Mouse (Mus musculus) embryonic facial prominence, embryonic 11.5 days (tissue): ENCODE measurements around the gene Slit3. TPM values are rescaled to one million over a fixed set of nuclear protein-coding genes. Genes with fewer than 3 reads are reported as not detected.
A peak's percentile ranks its signal among the peaks of the same experiment; 100 is the strongest.

ENCODE experiments used
- ATAC-seq: fragments of 200-750 bp; cut with Nextera tagmentation; replicated peaks from 2 replicates; pipeline ENCODE4 v1.8.0; 2017; ENCODE audit warnings: low read depth; ENCODE audit not compliant: insufficient number of reproducible peaks, low FRiP score, low TSS enrichment
- DNase-seq: peaks from one replicate; pipeline ENCODE4 v3.0.0-alpha.2; 2015; ENCODE audit warnings: low spot score
- H3K27ac ChIP-seq: fragments of 300-500 bp; sonication (generic); replicated peaks from 2 replicates; pipeline ENCODE4 v1.5.1; 2014; ENCODE audit warnings: mild to moderate bottlenecking, low read depth, low read length, control low read depth
- H3K27me3 ChIP-seq: fragments of 300-500 bp; sonication (generic); 2 replicates; pipeline ENCODE4 v1.6.1; 2014; ENCODE audit warnings: mild to moderate bottlenecking, low read length, moderate library complexity, mixed read lengths; ENCODE audit not compliant: control insufficient read depth, insufficient read depth
- H3K36me3 ChIP-seq: fragments of 300-500 bp; sonication (generic); replicated peaks from 2 replicates; pipeline ENCODE4 v1.6.1; 2014; ENCODE audit warnings: low read depth, mild to moderate bottlenecking, low read length, moderate library complexity, mixed read lengths; ENCODE audit not compliant: control insufficient read depth, insufficient read depth
- H3K4me1 ChIP-seq: fragments of 300-500 bp; sonication (generic); 2 replicates; pipeline ENCODE4 v1.6.1; 2014; ENCODE audit warnings: low read length, mixed read lengths; ENCODE audit not compliant: control insufficient read depth, insufficient read depth
- H3K4me2 ChIP-seq: fragments of 300-500 bp; sonication (generic); 2 replicates; pipeline ENCODE4 v1.6.1; 2014; ENCODE audit warnings: low read depth, mild to moderate bottlenecking, control low read depth, low read length, moderate library complexity
- H3K4me3 ChIP-seq: fragments of 300-500 bp; sonication (generic); 2 replicates; pipeline ENCODE4 v1.5.1; 2014; ENCODE audit warnings: low read depth, low read length, control low read depth
- H3K9ac ChIP-seq: fragments of 300-500 bp; sonication (generic); replicated peaks from 2 replicates; pipeline ENCODE4 v1.6.1; 2014; ENCODE audit warnings: mild to moderate bottlenecking, control low read depth, low read length
- H3K9me3 ChIP-seq: fragments of 300-500 bp; sonication (generic); replicated peaks from 2 replicates; pipeline ENCODE4 v1.6.1; 2016; ENCODE audit warnings: mild to moderate bottlenecking, low read length, inconsistent platforms, mixed read lengths; ENCODE audit not compliant: control insufficient read depth
- WGBS: fragments of 180-500 bp; shearing (Covaris S2); extraction: QIAGEN DNeasy Blood & Tissue Kit; methylation state at CpG from one replicate; pipeline ENCODE4 v1.1.7; 2014; 5-methylcytosine and 5-hydroxymethylcytosine counted together
- polyA plus RNA-seq: library from polyadenylated mRNA; unstranded; fragments of >200 nt; fragmentation: Nextera tagmentation; extraction: Ambion mirVana; gene quantifications from 2 replicates; pipeline ENCODE4 v1.2.1, GENCODE M21; 2014

Slit3 gene
- polyA plus RNA-seq, 1 experiment from 2014 or later, result 10.5 TPM

DNA sequence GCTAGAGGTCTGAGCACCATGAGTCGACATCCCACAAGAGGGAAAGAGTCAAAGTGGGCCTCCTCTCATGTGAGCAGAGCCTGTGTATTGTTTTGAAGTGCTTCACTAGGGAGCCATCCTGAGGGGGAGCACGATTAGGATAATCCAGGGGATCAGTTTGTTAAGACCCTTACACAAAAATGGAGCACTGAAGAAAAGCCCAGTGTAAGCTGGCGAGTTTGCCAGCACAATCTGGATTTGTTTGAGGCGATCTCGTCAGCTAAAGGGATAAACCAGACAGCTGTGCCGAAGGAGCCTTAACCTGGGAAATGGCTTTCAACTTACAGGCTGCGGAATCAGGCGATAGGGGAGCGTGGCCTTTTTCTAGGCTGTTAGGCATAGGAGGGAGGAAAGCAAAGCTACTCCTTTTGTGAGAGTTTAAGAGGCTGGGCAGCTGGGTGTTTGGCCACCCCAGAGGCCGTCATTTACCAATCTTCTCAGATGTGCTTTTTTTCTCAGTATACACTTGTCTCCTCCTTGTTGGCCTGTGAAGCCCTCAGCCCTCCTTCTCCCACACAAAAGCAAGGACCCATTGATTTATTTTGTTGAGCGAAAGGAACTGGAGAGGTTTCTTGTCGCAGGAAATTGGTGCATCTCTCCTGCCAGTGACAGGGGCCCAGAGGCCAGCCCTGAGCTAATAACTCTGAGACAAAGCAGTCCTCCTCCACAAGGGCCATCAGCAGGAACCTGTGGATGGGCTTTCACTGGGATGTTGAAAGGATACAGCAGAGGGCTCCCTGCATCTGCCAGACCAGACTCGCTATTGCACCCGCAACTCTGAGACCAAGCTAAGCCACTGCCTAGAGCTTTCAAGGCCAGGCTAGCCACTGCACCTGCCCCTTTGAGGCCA is 472.4 kb downstream of the Slit3 start:
- no peak for DNase-seq
- Histone ChIP-seq H3K4me2 (no peak overlapping the region), H3K9me3 (no peaks in the 10 kb centered on the region), H3K4me3 (no peak overlapping the region), H3K27me3 (no peaks in the 10 kb centered on the region), H3K27ac (no peak overlapping the region), H3K36me3 (no peaks in the 10 kb centered on the region), H3K4me1 (no peaks in the 10 kb centered on the region), H3K9ac (no peak overlapping the region)
- 61% methylated on average over 14 of the region's 14 CpGs for WGBS
- ATAC-seq, result no peak

- no peak overlapping the region for H3K4me3 ChIP-seq
- DNase-seq (no peak), ATAC-seq (no peak)
- no peaks in the 10 kb centered on the region for H3K9me3 ChIP-seq
- H3K27me3 ChIP-seq, result no peaks in the 10 kb centered on the region
- H3K9ac ChIP-seq, result no peak overlapping the region
- H3K27ac ChIP-seq, result no peak overlapping the region
- H3K36me3 ChIP-seq, result no peaks in the 10 kb centered on the region
- H3K4me1 ChIP-seq, result no peaks in the 10 kb centered on the region
- H3K4me2 ChIP-seq, result no peak overlapping the region
Observed at GRCm38 (mm10) chr11:35596064-35596463, 475.0 kb downstream of the Slit3 start.

GRCm38 (mm10) chr11:35597882-35598281 is 476.9 kb downstream of the Slit3 start:
- DNase-seq (no peak), ATAC-seq (no peak)
- Histone ChIP-seq H3K36me3 (no peaks in the 10 kb centered on the region), H3K9ac (no peak overlapping the region), H3K9me3 (no peaks in the 10 kb centered on the region), H3K4me3 (no peak overlapping the region), H3K27ac (no peak overlapping the region), H3K4me1 (no peaks in the 10 kb centered on the region), H3K4me2 (no peak overlapping the region), H3K27me3 (no peaks in the 10 kb centered on the region)
- 94% methylated on average over 6 of the region's 6 CpGs for WGBS

GRCm38 (mm10) chr11:35598732-35599131 is 477.7 kb downstream of the Slit3 start:
- no peaks in the 10 kb centered on the region for H3K4me1 ChIP-seq
- H3K27me3 ChIP-seq, result no peaks in the 10 kb centered on the region
- H3K4me3 ChIP-seq, result no peak overlapping the region
- H3K9ac ChIP-seq, result no peak overlapping the region
- 56% methylated on average over 7 of the region's 7 CpGs for WGBS
- no peak for ATAC-seq
- H3K4me2 ChIP-seq, result no peak overlapping the region
- H3K36me3 ChIP-seq, result no peaks in the 10 kb centered on the region
- DNase-seq, result no peak
- no peak overlapping the region for H3K27ac ChIP-seq
- no peaks in the 10 kb centered on the region for H3K9me3 ChIP-seq

- Histone ChIP-seq H3K4me3 (no peak overlapping the region), H3K4me1 (no peaks in the 10 kb centered on the region), H3K27ac (no peak overlapping the region), H3K36me3 (no peaks in the 10 kb centered on the region), H3K4me2 (no peak overlapping the region), H3K9ac (no peak overlapping the region), H3K27me3 (no peaks in the 10 kb centered on the region), H3K9me3 (no peaks in the 10 kb centered on the region)
- 70% methylated on average over 10 of the region's 10 CpGs for WGBS
- peak; percentile 43 for DNase-seq
- ATAC-seq, result no peak
Observed at GRCm38 (mm10) chr11:35601652-35602240, 480.7 kb downstream of the Slit3 start.

- Histone ChIP-seq H3K9ac (no peak overlapping the region), H3K4me1 (no peaks in the 10 kb centered on the region), H3K27me3 (no peaks in the 10 kb centered on the region), H3K4me3 (no peak overlapping the region), H3K9me3 (no peaks in the 10 kb centered on the region), H3K36me3 (no peaks in the 10 kb centered on the region), H3K4me2 (no peak overlapping the region), H3K27ac (no peak overlapping the region)
- no peak for ATAC-seq
- no peak for DNase-seq
- 69% methylated on average over 10 of the region's 10 CpGs for WGBS
Observed at GRCm38 (mm10) chr11:35602586-35602985, 481.6 kb downstream of the Slit3 start.

DNA sequence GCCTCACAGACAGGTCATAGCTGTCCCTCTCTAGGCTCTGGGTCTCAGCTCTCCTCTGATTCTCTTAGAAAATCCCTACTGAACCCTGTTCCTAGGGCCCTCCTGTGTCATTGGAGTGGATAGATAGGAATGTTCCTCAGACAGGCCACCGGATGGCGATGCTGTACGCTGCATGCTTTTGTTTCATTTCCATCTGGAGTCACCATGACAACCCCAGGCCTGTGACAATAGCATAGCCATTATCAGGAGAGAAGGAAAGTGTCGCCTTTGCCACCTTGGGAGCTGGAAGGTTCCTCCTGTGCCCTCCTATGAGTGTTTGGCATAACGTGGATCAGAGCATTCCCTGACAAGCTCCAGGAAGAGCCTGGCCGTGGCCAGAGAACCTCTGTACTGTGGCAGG is 482.9 kb downstream of the Slit3 start:
- no peak overlapping the region for H3K9ac ChIP-seq
- H3K27ac ChIP-seq, result no peak overlapping the region
- 88% methylated on average over 6 of the region's 6 CpGs for WGBS
- H3K27me3 ChIP-seq, result no peaks in the 10 kb centered on the region
- H3K4me1 ChIP-seq, result no peaks in the 10 kb centered on the region
- no peak overlapping the region for H3K4me3 ChIP-seq
- ATAC-seq (no peak), DNase-seq (no peak)
- no peaks in the 10 kb centered on the region for H3K9me3 ChIP-seq
- no peak overlapping the region for H3K4me2 ChIP-seq
- no peaks in the 10 kb centered on the region for H3K36me3 ChIP-seq
